In genomic region chr6:124758849-124759232, GRCm38 (mm10) we compare ENCODE assay signal across 8 mouse cellular contexts. TPM values are rescaled to one million over a fixed set of nuclear protein-coding genes. Genes with fewer than 3 reads are reported as not detected.
DNase-seq lines count a peak whose midpoint lies in the region; ATAC-seq and TF ChIP-seq lines count a peak whose summit lies in the region.
"Had no signal": no experiment of that assay in that cellular context is flagged by ENCODE, and none has a peak within 500 bp of the region (broad histone marks: within the 10 kb centered on the region; RNA-seq: fewer than 3 reads in every experiment).

No protein-coding gene starts in this region.

- ATAC-seq in forebrain, embryonic 12.5 days (ENCODE audit: low FRiP score): no peak

- H3K9ac ChIP-seq in liver, adult 2 months (ENCODE audit: low read depth, low read length): no peak overlapping the region
- peak overlapping the region; percentile 97; the same call in 1 of the 2 replicates for H3K9ac ChIP-seq in forebrain, embryonic 12.5 days

- H3K4me1 ChIP-seq in liver, adult 2 months (ENCODE audit: control insufficient read depth, insufficient read depth, low read length): peaks cover 29% of the 10 kb centered on the region
- H3K4me1 ChIP-seq in forebrain, embryonic 12.5 days: peaks cover 43% of the 10 kb centered on the region
- peaks cover 52% of the 10 kb centered on the region for H3K4me1 ChIP-seq in limb, embryonic 10.5 days
- peaks cover 35% of the 10 kb centered on the region for H3K4me1 ChIP-seq in olfactory bulb, adult 2 months (ENCODE audit: control insufficient read depth, insufficient read depth, low read length)

- no peak for TF ChIP-seq CTCF in liver, adult 2 months (IDR thresholded peaks at IDR 0.05; ENCODE audit: low read depth, low read length)
- no peak for TF ChIP-seq CTCF in olfactory bulb, adult 2 months (IDR thresholded peaks at IDR 0.05; ENCODE audit: insufficient read depth, low read depth, low read length)

- no peaks in the 10 kb centered on the region for H3K9me3 ChIP-seq in forebrain, embryonic 12.5 days
- no peaks in the 10 kb centered on the region for H3K9me3 ChIP-seq in limb, embryonic 10.5 days (replicated peaks)

- no peak for DNase-seq in liver, adult 2 months (ENCODE audit: extremely low read depth, low read depth, low spot score)
- no peak for DNase-seq in liver
- no peak for DNase-seq in limb, embryonic 10.5 days (ENCODE audit: low spot score)
- no peak for DNase-seq in right cerebral cortex, adult 2 months (ENCODE audit: low spot score in 2 of 2)
- no peak for DNase-seq in c-Kit-positive CD71-positive TER-119-positive erythroid progenitor cells, embryonic 14.5 days (ENCODE audit: low spot score)

- peak overlapping the region; percentile 39; the same call in 1 of the 2 replicates for H3K27ac ChIP-seq in liver, adult 2 months (replicated peaks; ENCODE audit: insufficient read depth, low read depth, low read length)
- peak overlapping the region; percentile 98 for H3K27ac ChIP-seq in forebrain, embryonic 12.5 days
- peak overlapping the region; percentile 99 for H3K27ac ChIP-seq in limb, embryonic 10.5 days
- H3K27ac ChIP-seq in olfactory bulb, adult 2 months (ENCODE audit: insufficient read depth, low read depth, low read length): 0 out of 2 replicates have a peak overlapping the region, but pooled peaks have one; percentile 79

- 33% methylated on average over 2 of the region's 2 CpGs for WGBS in liver, adult 2 months
- 54% methylated on average over 2 of the region's 2 CpGs for WGBS in forebrain, embryonic 12.5 days
- 69% methylated on average over 2 of the region's 2 CpGs for WGBS in limb, embryonic 10.5 days
- WGBS in olfactory bulb, adult 2 months: 36% methylated on average over 2 of the region's 2 CpGs

- H3K36me3 ChIP-seq in liver, adult 2 months (ENCODE audit: control insufficient read depth, insufficient read depth, low read length): no peaks in the 10 kb centered on the region
- no peaks in the 10 kb centered on the region for H3K36me3 ChIP-seq in forebrain, embryonic 12.5 days (replicated peaks)
- no peaks in the 10 kb centered on the region for H3K36me3 ChIP-seq in limb, embryonic 10.5 days

- no peaks in the 10 kb centered on the region for H3K27me3 ChIP-seq in liver, adult 2 months (ENCODE audit: control insufficient read depth, insufficient read depth, low read length)
- H3K27me3 ChIP-seq in forebrain, embryonic 12.5 days: no peaks in the 10 kb centered on the region
- peaks cover 36% of the 10 kb centered on the region for H3K27me3 ChIP-seq in limb, embryonic 10.5 days (ENCODE audit: low read depth, poor library complexity, severe bottlenecking)

- TF ChIP-seq POLR2A in liver, adult 2 months (IDR thresholded peaks at IDR 0.05; ENCODE audit: extremely low read depth, insufficient read depth, low read length): no peak
- TF ChIP-seq POLR2A in olfactory bulb, adult 2 months (IDR thresholded peaks at IDR 0.05; ENCODE audit: insufficient read depth, low read depth, low read length): no peak

- no peak overlapping the region for H3K4me3 ChIP-seq in liver, adult 2 months (ENCODE audit: insufficient read depth, low read depth, low read length)
- H3K4me3 ChIP-seq in forebrain, embryonic 12.5 days (replicated peaks): no peak overlapping the region
- H3K4me3 ChIP-seq in limb, embryonic 10.5 days: peak overlapping the region; percentile 91
- H3K4me3 ChIP-seq in olfactory bulb, adult 2 months (ENCODE audit: insufficient read depth, low read depth, low read length): no peak overlapping the region

- H3K79me2 ChIP-seq in liver, adult 2 months (ENCODE audit: control insufficient read depth, insufficient read depth, low read length): peaks cover 23% of the 10 kb centered on the region

- peak overlapping the region; percentile 76 for H3K4me2 ChIP-seq in forebrain, embryonic 12.5 days

RNA-seq across cellular contexts. Expression of gene Atn1, which starts 2.5 kb away (rescaled TPM):
- total RNA-seq in liver, adult 2 months (2014; rRNA removed): 1.4 and 1.5 TPM in 2 replicates
- 9.6 and 10.9 TPM in 2 replicates for polyA plus RNA-seq in liver, adult 2 months (2012; rRNA removed)
- 17.6 and 19.2 TPM in 2 replicates for polyA plus RNA-seq in forebrain, embryonic 12.5 days (2016; fragmentation: Nextera tagmentation; extraction: Ambion mirVana)
- 12.9 and 14.8 TPM in 2 replicates for polyA plus RNA-seq in limb, embryonic 10.5 days (2016; fragmentation: Nextera tagmentation; extraction: Ambion mirVana)
- not detected in 2 replicates for polyA plus RNA-seq in olfactory bulb, adult 2 months (2012; ENCODE audit: insufficient read depth, insufficient read length, low replicate concordance, missing spikeins)

RNA-seq across cellular contexts. Expression of gene Gm45234, which starts 3.0 kb away (rescaled TPM):
- total RNA-seq in liver, adult 2 months (2014; rRNA removed): not detected in 2 replicates
- polyA plus RNA-seq in liver, adult 2 months (2012; rRNA removed): not detected in 2 replicates
- not detected in 2 replicates for polyA plus RNA-seq in forebrain, embryonic 12.5 days (2016; fragmentation: Nextera tagmentation; extraction: Ambion mirVana)
- polyA plus RNA-seq in limb, embryonic 10.5 days (2016; fragmentation: Nextera tagmentation; extraction: Ambion mirVana): not detected in 2 replicates
- polyA plus RNA-seq in olfactory bulb, adult 2 months (2012; ENCODE audit: insufficient read depth, insufficient read length, low replicate concordance, missing spikeins): not detected in 2 replicates
- total RNA-seq: gastrocnemius, adult 8-10 months had no signal

RNA-seq across cellular contexts. Expression of gene Eno2, which starts 10.6 kb away (rescaled TPM):
- total RNA-seq in liver, adult 2 months (2014; rRNA removed): 0.09 and 0.67 TPM in 2 replicates
- polyA plus RNA-seq in liver, adult 2 months (2012; rRNA removed): 0.19 and 0.34 TPM in 2 replicates
- 10.5 and 10.6 TPM in 2 replicates for polyA plus RNA-seq in forebrain, embryonic 12.5 days (2016; fragmentation: Nextera tagmentation; extraction: Ambion mirVana)
- polyA plus RNA-seq in limb, embryonic 10.5 days (2016; fragmentation: Nextera tagmentation; extraction: Ambion mirVana): 0.69 and 1.5 TPM in 2 replicates
- 916 and 939 TPM in 2 replicates for polyA plus RNA-seq in olfactory bulb, adult 2 months (2012; ENCODE audit: insufficient read depth, insufficient read length, low replicate concordance, missing spikeins)

RNA-seq across cellular contexts. Expression of gene Grcc10, which starts 17.7 kb away (rescaled TPM):
- total RNA-seq in liver, adult 2 months (2014; rRNA removed): 125 and 140 TPM in 2 replicates
- 203 and 216 TPM in 2 replicates for polyA plus RNA-seq in liver, adult 2 months (2012; rRNA removed)
- 550 and 568 TPM in 2 replicates for polyA plus RNA-seq in forebrain, embryonic 12.5 days (2016; fragmentation: Nextera tagmentation; extraction: Ambion mirVana)
- 384 and 460 TPM in 2 replicates for polyA plus RNA-seq in limb, embryonic 10.5 days (2016; fragmentation: Nextera tagmentation; extraction: Ambion mirVana)
- polyA plus RNA-seq in olfactory bulb, adult 2 months (2012; ENCODE audit: insufficient read depth, insufficient read length, low replicate concordance, missing spikeins): 1,072 TPM in 1 of 2 replicates, not detected in the other

RNA-seq across cellular contexts. Expression of gene Ptpn6, which starts 20.3 kb away (rescaled TPM):
- 16.7 and 19.7 TPM in 2 replicates for total RNA-seq in liver, adult 2 months (2014; rRNA removed)
- polyA plus RNA-seq in liver, adult 2 months (2012; rRNA removed): 17.3 and 17.8 TPM in 2 replicates
- 5.4 and 6.1 TPM in 2 replicates for polyA plus RNA-seq in forebrain, embryonic 12.5 days (2016; fragmentation: Nextera tagmentation; extraction: Ambion mirVana)
- polyA plus RNA-seq in limb, embryonic 10.5 days (2016; fragmentation: Nextera tagmentation; extraction: Ambion mirVana): 6.2 and 7.6 TPM in 2 replicates
- not detected in 2 replicates for polyA plus RNA-seq in olfactory bulb, adult 2 months (2012; ENCODE audit: insufficient read depth, insufficient read length, low replicate concordance, missing spikeins)

Comparison
In these comparisons a context has a peak if more than half of its experiments do, and no peak if none do; other contexts are left out.
1. H3K27ac ChIP-seq: peak in every context shown above with its lines; median percentile 99 in limb, embryonic 10.5 days; 98 in forebrain, embryonic 12.5 days; 79 in olfactory bulb, adult 2 months; 39 in liver, adult 2 months.
2. RNA of gene Atn1, which starts 2.5 kb away (polyA plus RNA-seq): 17.6 to 19.2 TPM in forebrain, embryonic 12.5 days, 12.9 to 14.8 TPM in limb, embryonic 10.5 days and 9.6 to 10.9 TPM in liver, adult 2 months; not detected in olfactory bulb, adult 2 months; every median in the first group is over 10 times any median in the second.
3. RNA of gene Eno2, which starts 10.6 kb away (polyA plus RNA-seq): 916 to 939 TPM in olfactory bulb, adult 2 months; 10.5 to 10.6 TPM in forebrain, embryonic 12.5 days, 0.69 to 1.5 TPM in limb, embryonic 10.5 days and 0.19 to 0.34 TPM in liver, adult 2 months; every median in the first group is over 10 times any median in the second.